Mouse (Mus musculus) G1E-ER4 (cell line): ENCODE measurements around the gene Med19. TPM values are rescaled to one million over a fixed set of nuclear protein-coding genes. Genes with fewer than 3 reads are reported as not detected.

ENCODE experiments used
- GATA1 ChIP-seq: IDR thresholded peaks from one replicate; pipeline ENCODE4 v1.8.0; 2012; ENCODE audit warnings: low read length, inconsistent platforms
- polyA plus RNA-seq: library from polyadenylated mRNA; stranded (reverse); fragments of >175 nt; gene quantifications from 2 replicates; pipeline ENCODE4 v1.2.3, GENCODE M21; 2012

The Med19 gene
- polyA plus RNA-seq, 1 experiment: 30.6 TPM

GRCm38 (mm10) chr2:84653354-84653753, 24.8 kb upstream of the Med19 start:
- no peak for TF ChIP-seq GATA1

GRCm38 (mm10) chr2:84655864-84656263, 22.3 kb upstream of the Med19 start:
- no peak for TF ChIP-seq GATA1

GRCm38 (mm10) chr2:84658806-84659205, 19.4 kb upstream of the Med19 start, which contains the start of gene Btbd18:
Btbd18 (plus strand) TSS chr2:84659079.
- TF ChIP-seq GATA1: no peak

- no peak for TF ChIP-seq GATA1
Measured at GRCm38 (mm10) chr2:84660253-84660652, 17.9 kb upstream of the Med19 start.

DNA sequence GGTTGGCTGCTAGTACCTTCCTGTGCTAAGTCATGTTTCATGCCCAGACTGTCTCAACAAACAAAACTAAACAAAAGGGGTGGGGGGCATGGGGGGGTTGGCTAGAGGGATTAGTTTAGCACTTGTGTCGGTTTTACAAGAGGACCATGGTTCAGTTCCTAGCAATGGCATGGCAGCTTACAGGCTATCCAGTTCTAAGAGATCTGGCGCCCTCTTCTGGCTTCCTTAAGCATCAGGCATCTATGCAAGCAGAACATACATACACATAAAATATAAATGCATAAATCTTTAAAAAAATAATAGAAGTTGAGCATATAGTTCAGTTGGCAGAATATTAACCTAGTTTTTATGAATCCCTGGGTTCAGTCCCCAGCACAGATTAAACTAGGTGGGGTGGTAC, 15.3 kb upstream of the Med19 start:
- TF ChIP-seq GATA1: no peak

DNA sequence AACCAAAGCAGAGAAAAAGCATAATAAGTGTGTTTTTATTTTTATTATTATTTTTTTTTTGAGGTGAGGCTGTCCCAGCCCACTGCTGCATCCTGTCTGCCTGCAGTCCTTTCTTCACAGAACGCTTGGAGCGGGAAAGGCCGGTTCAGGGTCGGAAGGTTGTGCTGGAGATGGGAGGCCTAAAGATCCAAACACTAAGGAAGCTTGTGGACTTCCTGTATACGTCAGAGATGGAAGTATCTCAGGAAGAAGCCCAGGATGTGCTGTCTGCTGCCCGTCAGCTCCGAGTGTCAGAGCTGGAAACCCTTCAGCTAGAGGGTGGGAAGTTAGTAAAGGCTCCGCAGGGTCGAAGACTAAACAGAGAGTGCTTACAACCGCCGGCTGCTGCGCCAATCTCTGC, 12.1 kb upstream of the Med19 start:
- TF ChIP-seq GATA1: no peak

DNA sequence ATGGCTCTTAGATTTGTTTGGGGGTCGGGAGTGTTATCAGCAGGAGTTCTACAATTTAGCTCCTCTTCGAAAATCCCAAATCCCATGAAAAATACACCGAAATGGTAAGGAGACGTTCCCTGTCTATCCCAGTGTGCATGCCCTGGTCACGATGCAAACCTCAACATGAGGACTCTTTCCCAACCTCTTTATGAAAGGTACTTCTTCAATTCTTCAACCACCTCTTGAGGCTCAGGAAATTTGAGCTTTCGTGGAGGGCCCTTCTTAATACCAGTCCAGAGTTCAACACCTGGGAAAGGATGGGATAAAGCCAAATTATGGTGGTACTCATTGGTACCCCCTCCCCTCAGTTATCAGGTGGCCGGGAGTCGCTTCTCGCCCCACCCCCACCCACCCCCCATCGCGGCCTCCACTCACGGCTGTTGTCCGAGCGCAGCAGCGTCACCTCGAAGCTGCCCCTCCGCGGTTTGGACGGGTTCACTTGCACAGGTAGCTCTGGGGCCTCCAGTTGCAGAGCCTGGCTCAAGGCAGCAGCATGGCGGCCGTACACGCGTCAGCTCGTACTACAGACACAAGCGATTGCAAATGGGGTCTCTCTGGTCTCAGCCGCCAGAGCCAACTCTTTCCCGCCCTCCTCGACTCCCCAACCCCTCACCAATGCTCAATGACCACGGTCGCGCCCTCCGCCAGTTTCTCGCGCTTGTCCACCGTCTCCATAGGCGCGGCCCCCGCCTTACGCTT, 8.2 kb upstream of the Med19 start:
- no peak for TF ChIP-seq GATA1

GRCm38 (mm10) chr2:84670569-84670933, 7.7 kb upstream of the Med19 start, which contains the start of gene Selenoh:
Selenoh (minus strand) TSS chr2:84670770.
- TF ChIP-seq GATA1: no peak

DNA sequence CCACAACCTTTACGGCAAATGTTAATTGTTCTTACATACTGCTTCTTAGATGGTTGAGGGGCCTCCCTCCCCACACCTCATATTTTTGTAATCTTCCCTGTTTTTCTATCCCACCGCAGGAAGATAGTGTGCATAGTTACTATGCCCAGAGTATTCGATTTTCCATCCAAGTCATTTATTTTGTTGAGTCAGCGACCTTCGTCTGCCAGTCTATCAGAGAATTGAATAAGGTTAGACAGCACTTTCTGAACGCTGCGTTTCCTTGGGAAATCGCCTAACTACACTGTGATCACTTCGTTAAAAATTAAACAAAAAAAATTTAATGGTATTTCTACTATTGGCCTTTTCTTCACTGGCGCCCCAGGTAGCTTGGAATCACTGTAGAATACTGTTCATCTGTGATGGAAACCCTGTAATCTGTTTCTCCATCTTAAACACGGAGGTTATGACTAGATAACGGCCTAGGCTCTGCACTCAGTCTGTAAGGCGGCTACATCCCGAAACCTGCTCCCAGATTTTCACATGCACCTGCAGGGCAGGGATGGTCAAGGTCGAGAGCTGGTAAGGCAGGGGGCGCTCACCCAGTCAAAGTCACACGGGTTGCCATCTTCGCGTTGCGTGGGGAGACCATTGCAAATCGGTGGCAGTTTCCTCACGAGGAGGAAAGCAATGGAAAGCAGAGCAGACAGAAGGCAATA, 783 bp upstream of the Med19 start:
- no peak for TF ChIP-seq GATA1

DNA sequence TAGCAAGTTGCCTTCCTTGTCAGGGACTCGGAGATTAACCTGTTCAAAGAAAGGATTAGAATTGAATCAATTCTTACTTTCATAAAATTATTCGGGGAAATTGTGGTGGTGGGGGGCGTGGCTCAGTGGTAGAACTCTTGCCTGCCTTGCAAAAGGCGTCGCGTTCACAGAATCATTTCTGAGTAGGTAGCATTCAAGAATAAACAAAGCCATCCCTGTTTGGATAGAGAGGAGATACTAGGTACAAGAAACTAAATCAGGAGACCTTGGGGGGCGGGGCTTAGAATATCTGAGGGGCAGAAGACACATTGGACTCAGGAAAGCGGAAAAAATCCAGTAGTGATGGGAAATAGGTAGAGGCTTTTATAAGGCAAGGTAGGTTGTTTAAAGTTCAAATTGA, 814 bp downstream of the Med19 start, which contains the start of gene Tmx2:
Gene Tmx2 (minus strand): TSS at position 125 of the 400 bp plus-strand sequence.
- TF ChIP-seq GATA1: no peak

GRCm38 (mm10) chr2:84682605-84683183, 4.5 kb downstream of the Med19 start:
- TF ChIP-seq GATA1: peak; percentile 46

DNA sequence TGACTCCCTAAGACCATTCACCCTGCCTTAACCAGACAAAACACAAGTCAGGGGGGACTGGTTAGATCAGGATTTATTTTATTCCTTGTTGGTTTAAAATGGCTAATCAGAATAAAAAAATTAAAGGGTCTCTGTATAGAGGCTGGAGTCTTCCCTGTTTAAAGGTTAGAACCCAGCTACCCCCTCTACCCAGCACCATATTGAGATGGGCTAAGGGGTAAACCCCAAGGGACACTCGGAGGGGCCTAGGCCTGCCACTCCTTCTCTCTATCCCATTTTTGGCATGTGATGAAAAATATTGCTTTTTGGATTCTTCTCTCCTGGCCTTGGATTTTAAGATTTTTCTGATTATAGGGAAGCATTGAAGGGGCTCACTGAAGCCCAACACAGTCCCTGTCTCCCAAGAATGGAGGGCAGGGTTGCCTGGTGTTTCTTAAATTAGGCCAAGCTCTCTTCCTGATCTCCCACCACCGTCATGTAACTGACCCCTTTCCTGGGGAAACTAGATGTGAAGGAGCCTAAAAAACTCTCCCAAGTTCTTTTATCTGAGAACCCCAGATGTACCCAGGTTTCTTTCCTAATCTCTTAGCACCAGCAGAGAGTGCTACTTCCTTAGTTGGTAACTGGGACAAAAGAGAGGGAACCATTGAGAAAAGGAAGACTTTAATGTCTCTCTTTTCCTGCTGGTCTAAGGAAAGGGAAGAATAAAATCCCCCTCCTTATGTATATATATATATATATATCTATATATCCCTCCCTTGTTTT, 10.1 kb downstream of the Med19 start:
- no peak for TF ChIP-seq GATA1

- no peak for TF ChIP-seq GATA1
Measured at GRCm38 (mm10) chr2:84690050-84690449, 11.8 kb downstream of the Med19 start.

DNA sequence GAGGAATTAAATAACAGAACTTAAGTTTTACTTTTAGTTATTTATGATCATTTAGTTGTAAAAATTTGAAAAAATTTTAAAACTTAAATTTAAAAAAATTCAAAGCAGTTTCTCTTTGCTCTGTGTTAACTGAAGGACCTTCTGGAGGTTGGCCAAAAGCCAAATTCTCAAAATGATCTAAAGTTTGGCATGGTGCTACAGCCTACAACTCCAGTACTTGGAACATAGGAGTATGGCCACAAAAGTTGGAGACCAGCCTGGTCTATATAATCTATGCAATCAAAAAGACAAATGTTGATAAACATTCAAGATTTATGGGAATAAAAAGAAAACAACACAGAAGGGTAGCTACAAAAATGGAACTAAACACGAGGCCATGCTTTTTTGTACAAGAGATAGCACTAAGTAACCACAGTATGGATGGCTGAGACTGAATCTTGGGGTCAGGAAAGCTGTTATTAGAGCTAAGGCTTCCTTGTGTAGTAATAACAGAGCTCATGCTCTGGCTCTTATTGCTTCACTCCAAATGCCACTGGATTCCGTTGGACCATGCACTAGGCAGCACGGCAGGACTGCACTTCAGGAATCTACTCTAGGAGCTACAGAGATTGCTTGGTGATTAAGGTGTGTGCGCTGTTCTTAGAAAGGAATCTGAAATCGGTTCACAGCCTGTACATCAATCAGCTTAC, 16.9 kb downstream of the Med19 start:
- no peak for TF ChIP-seq GATA1

GRCm38 (mm10) chr2:84703497-84703896, 25.3 kb downstream of the Med19 start:
- TF ChIP-seq GATA1: peak; percentile 51
